Mouse (Mus musculus): ENCODE results near the gene Ccdc106. TPM values are rescaled to one million over a fixed set of nuclear protein-coding genes. Genes with fewer than 3 reads are reported as not detected.
A peak's percentile ranks its signal among the peaks of the same experiment; 100 is the strongest.

The Ccdc106 gene
- polyA plus RNA-seq, 1 experiment = 0.54 TPM

DNA sequence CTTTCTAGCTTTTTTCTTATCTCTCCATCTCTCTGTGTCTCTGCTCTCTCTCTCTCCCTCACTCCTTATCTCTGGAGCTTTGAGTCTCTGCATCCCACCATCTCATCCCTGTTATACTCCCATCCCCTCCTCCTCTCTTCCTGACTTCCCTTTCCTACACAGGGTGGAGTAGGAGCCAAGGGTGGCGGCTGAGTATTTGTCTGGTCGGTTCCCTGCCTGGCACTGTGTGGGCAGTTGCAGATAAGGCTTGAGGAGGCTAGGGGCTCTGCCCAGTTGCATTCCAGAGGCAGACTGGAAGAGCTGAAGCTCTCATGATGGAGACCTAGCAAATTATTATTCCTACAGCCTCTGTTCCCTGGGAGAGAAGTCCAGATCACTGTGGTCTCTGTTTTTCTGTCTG, 32.1 kb upstream of the Ccdc106 start:
- Histone ChIP-seq H3K27ac (ENCODE audit: insufficient read depth, low read length) (no peak overlapping the region), H3K4me3 (ENCODE audit: extremely low read depth, insufficient read depth, insufficient read length) (no peak overlapping the region), H3K4me1 (ENCODE audit: control insufficient read depth, insufficient read depth, insufficient read length) (no peaks in the 10 kb centered on the region), H3K27me3 (ENCODE audit: control insufficient read depth, insufficient read depth, low read length) (no peaks in the 10 kb centered on the region), H3K36me3 (ENCODE audit: control insufficient read depth, insufficient read depth, low read length) (no peaks in the 10 kb centered on the region; the same call in 1 of the 2 replicates)
- TF ChIP-seq POLR2A (IDR thresholded peaks at IDR 0.05; ENCODE audit: low read depth, low read length) = no peak
- no peak for TF ChIP-seq CTCF (IDR thresholded peaks at IDR 0.05; ENCODE audit: extremely low read depth, insufficient read depth, insufficient read length, insufficient replicate concordance)
- 47% methylated on average over 2 of the region's 2 CpGs for WGBS
- no peak for DNase-seq (ENCODE audit: low read depth in 1 of 2, low spot score in 2 of 2)

DNA sequence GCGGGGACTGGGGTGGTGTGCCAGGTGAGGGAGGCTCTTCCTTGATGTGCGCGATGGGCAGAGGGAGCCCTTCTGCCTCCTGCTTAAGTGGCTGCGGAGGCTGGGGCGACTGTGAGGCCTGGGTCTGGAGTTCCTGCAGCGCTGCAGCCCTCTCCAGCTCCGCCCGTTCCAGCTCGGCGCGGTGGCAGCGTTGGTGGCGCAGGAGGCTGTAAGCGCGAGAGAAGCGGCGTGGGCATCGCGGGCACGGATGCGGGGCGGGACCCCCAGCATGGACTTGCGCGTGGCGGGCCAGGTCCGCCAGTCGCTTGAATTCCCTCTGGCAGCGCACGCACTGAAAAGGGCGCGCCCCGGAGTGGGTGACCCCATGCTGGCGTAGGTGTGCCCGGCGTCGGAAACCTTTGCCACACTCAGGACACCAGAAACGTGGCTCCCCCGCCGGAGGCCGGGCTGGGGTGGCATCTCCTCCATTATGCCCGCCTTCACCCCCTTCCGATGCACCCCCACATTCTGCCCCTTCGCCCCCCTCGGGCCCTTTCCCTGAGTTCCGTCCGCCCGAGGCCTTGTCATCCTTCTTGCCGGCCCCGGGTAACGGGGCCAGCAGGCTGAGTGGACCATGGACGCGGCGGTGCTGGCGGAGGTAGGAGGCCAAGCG, 26.9 kb upstream of the Ccdc106 start:
- Histone ChIP-seq H3K4me1 (ENCODE audit: control insufficient read depth, insufficient read depth, insufficient read length) (peaks cover 9% of the 10 kb centered on the region; the same call in 1 of the 2 replicates), H3K4me3 (ENCODE audit: extremely low read depth, insufficient read depth, insufficient read length) (no peak overlapping the region), H3K36me3 (ENCODE audit: control insufficient read depth, insufficient read depth, low read length) (peaks cover 7% of the 10 kb centered on the region), H3K27ac (ENCODE audit: insufficient read depth, low read length) (no peak overlapping the region), H3K27me3 (ENCODE audit: control insufficient read depth, insufficient read depth, low read length) (no peaks in the 10 kb centered on the region)
- DNase-seq (ENCODE audit: low read depth in 1 of 2, low spot score in 2 of 2) = no peak
- 93% methylated on average over 55 of the region's 55 CpGs for WGBS
- TF ChIP-seq POLR2A (IDR thresholded peaks at IDR 0.05; ENCODE audit: low read depth, low read length) (no peak), CTCF (IDR thresholded peaks at IDR 0.05; ENCODE audit: extremely low read depth, insufficient read depth, insufficient read length, insufficient replicate concordance) (no peak)

DNA sequence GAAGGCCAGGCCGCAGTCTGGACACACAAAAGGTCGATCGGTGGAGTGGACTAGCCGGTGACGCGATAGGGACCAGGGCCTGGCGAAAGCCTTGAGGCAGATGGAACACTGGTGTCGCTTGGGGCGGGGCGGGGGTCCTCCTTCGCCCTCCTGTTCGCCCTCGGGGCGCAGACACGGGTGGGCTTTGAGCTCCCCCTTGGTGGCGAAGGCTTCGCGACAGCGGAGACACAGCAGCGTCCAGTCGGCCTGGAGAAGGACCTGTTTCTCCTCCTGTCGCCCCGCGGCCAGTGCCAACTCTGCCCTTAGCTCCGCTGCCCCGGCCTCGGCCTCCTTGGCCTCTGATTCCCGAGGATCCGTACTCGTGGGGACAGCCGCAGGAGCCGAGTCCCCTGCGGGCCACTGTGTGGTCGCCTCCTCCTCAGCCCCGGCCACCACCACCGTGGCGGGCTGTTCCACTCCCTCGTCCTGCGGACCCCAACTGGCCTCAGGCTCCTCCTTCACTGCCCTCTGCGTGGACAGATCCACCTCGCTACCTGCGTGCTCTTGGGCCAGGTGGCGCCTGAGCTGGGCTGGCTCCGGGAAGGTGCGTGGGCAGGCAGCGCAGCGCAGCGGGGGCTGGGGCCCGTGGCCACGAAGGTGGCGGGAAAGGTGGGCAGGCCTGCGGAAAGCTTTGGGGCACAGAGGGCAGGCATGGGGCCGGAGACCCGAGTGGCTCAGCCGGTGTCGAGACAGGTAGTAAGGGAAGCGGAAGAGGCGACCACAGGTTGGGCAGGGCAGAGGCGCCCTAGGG, 26.2 kb upstream of the Ccdc106 start:
- no peak for DNase-seq (ENCODE audit: low read depth in 1 of 2, low spot score in 2 of 2)
- Histone ChIP-seq H3K27me3 (ENCODE audit: control insufficient read depth, insufficient read depth, low read length) (no peaks in the 10 kb centered on the region), H3K4me1 (ENCODE audit: control insufficient read depth, insufficient read depth, insufficient read length) (peaks cover 9% of the 10 kb centered on the region; the same call in 1 of the 2 replicates), H3K36me3 (ENCODE audit: control insufficient read depth, insufficient read depth, low read length) (peaks cover 7% of the 10 kb centered on the region), H3K4me3 (ENCODE audit: extremely low read depth, insufficient read depth, insufficient read length) (no peak overlapping the region), H3K27ac (ENCODE audit: insufficient read depth, low read length) (no peak overlapping the region)
- TF ChIP-seq POLR2A (IDR thresholded peaks at IDR 0.05; ENCODE audit: low read depth, low read length) (no peak), CTCF (IDR thresholded peaks at IDR 0.05; ENCODE audit: extremely low read depth, insufficient read depth, insufficient read length, insufficient replicate concordance) (no peak)
- WGBS = 92% methylated on average over 59 of the region's 59 CpGs

DNA sequence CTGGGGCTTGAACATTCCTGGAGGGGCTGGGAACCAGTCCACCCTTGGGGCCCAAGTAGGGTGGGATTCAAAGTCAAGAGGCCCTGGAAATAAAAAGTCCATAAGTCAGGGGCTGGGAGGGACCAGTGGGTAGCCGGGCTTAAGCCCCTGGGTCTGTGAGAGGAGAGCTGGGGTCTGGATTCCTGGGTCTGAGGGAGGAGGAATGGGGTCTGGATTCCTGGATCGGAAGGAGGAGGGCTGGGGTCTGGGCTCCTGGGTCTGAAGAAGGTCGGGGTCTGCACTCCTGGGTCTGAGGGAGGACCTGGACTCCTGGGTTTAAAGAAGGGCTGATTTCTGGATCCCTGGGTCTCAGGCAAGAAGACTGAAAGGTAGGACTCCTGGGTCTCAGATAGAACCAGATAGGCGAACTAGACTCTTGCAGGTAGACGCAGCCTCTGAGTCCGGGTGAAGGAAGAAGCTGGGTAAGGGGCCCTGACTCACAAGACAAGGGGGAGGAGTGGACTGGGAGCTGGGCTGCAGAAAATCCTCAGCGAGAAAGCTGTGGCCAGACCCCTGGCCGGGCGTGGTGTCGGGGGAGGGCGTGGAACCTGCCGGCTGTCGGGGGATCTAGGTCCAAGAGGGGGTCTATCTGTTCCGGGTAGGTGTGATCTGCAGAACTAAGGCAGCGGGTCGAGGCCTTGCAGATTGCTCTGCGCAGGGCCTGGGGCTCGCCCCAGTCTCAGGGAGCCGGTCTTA, 24.9 kb upstream of the Ccdc106 start:
- peak overlapping the region; percentile 78 for H3K4me3 ChIP-seq (ENCODE audit: extremely low read depth, insufficient read depth, insufficient read length)
- H3K4me1 ChIP-seq (ENCODE audit: control insufficient read depth, insufficient read depth, insufficient read length) = peaks cover 9% of the 10 kb centered on the region; the same call in 1 of the 2 replicates
- no peak overlapping the region for H3K27ac ChIP-seq (ENCODE audit: insufficient read depth, low read length)
- peaks cover 7% of the 10 kb centered on the region for H3K36me3 ChIP-seq (ENCODE audit: control insufficient read depth, insufficient read depth, low read length)
- 13% methylated on average over 19 of the region's 19 CpGs for WGBS
- TF ChIP-seq CTCF (IDR thresholded peaks at IDR 0.05; ENCODE audit: extremely low read depth, insufficient read depth, insufficient read length, insufficient replicate concordance) (no peak), POLR2A (IDR thresholded peaks at IDR 0.05; ENCODE audit: low read depth, low read length) (no peak)
- no peak for DNase-seq (ENCODE audit: low read depth in 1 of 2, low spot score in 2 of 2)
- no peaks in the 10 kb centered on the region for H3K27me3 ChIP-seq (ENCODE audit: control insufficient read depth, insufficient read depth, low read length)

DNA sequence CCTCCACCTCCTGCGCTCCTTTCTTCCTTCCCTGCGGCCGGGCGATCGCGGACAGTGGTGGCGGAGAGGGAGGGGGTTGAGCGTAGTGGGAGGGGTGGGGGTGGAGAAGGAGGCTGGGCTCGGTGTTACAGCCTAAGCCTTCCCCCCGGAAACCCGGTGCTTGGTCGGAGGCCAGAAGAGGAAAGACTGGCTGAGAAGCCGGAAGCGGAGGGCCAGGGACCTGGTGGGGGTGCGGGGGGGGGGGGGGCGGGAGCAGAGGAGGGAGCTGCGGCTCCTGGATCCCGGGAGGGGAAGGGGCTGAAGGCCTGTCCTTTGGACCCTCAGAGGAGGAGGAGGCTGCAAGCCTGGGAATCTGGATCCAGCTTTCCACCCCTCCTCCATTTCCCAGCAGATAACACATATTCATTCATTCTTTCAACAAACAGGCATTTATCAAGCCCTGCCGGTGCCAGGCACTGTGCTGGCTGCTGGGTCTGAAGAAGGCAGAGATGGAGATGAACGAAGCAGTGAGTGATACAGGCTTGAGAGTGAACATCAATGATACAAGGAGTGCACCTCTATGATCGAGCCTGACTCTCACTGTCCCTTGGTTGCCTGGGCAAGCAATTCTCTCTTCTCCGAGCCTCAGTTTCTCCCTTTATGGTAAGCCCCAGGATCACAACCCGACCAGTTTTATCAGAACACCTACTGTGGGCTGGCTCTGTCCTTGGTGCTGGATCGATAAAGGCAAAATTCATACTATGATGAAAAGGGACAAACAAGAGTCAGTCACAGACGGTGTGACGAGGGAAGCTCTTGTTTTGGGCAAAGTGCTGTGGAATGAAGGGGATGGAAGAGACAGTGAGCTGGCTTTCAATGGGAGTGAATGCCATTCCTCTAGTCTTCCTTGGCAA, 24.1 kb upstream of the Ccdc106 start, which contains the start of gene Zfp579:
TSS of gene Zfp579 (minus strand) at position 156 of the 893 bp plus-strand sequence.
- no peak within 1 kb of the TSS for H3K27ac ChIP-seq (ENCODE audit: insufficient read depth, low read length)
- H3K27me3 ChIP-seq (ENCODE audit: control insufficient read depth, insufficient read depth, low read length) = no peaks in the 10 kb centered on the region
- peaks cover 9% of the 10 kb centered on the region; the same call in 1 of the 2 replicates for H3K4me1 ChIP-seq (ENCODE audit: control insufficient read depth, insufficient read depth, insufficient read length)
- H3K4me3 ChIP-seq (ENCODE audit: extremely low read depth, insufficient read depth, insufficient read length) = peak within 1 kb of the TSS; percentile 78
- DNase-seq (ENCODE audit: low read depth in 1 of 2, low spot score in 2 of 2) = peak; percentile 58 to 70
- TF ChIP-seq POLR2A (IDR thresholded peaks at IDR 0.05; ENCODE audit: low read depth, low read length) = no peak
- no peak for TF ChIP-seq CTCF (IDR thresholded peaks at IDR 0.05; ENCODE audit: extremely low read depth, insufficient read depth, insufficient read length, insufficient replicate concordance)
- H3K36me3 ChIP-seq (ENCODE audit: control insufficient read depth, insufficient read depth, low read length) = peaks cover 7% of the 10 kb centered on the region
- 11% methylated on average over 19 of the region's 26 CpGs for WGBS

DNA sequence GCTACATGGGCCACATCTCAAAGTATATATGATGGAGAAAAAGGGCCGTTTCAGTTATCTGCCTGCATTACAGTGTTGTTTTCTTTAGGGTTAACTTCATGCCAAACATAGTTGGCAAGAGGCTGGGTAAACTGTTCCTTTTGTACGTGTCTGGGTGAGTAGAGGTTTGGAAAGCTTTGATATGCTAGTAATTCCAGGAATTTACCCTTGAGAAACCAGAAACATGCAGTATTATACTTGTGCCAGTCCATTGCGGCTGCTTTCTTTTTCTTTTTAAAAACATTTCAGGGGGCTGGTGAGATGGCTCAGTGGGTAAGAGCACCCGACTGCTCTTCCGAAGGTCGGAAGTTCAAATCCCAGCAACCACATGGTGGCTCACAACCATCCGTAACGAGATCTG, 23.4 kb upstream of the Ccdc106 start:
- no peak overlapping the region for H3K4me3 ChIP-seq (ENCODE audit: extremely low read depth, insufficient read depth, insufficient read length)
- H3K36me3 ChIP-seq (ENCODE audit: control insufficient read depth, insufficient read depth, low read length) = peaks cover 7% of the 10 kb centered on the region
- DNase-seq (ENCODE audit: low read depth in 1 of 2, low spot score in 2 of 2) = no peak
- peaks cover 9% of the 10 kb centered on the region; the same call in 1 of the 2 replicates for H3K4me1 ChIP-seq (ENCODE audit: control insufficient read depth, insufficient read depth, insufficient read length)
- H3K27me3 ChIP-seq (ENCODE audit: control insufficient read depth, insufficient read depth, low read length) = no peaks in the 10 kb centered on the region
- TF ChIP-seq POLR2A (IDR thresholded peaks at IDR 0.05; ENCODE audit: low read depth, low read length) (no peak), CTCF (IDR thresholded peaks at IDR 0.05; ENCODE audit: extremely low read depth, insufficient read depth, insufficient read length, insufficient replicate concordance) (no peak)
- no peak overlapping the region for H3K27ac ChIP-seq (ENCODE audit: insufficient read depth, low read length)
- 75% methylated on average over 8 of the region's 8 CpGs for WGBS
